Mouse (Mus musculus): Measurements from ENCODE around the gene Cst8. TPM values are rescaled to one million over a fixed set of nuclear protein-coding genes. Genes with fewer than 3 reads are reported as not detected.

Gene Cst8
- polyA plus RNA-seq, 1 experiment from 2014 or later: not detected

Other genes with a start within 250 kb of the Cst8 start
- 36.8 and 43.5 TPM in 2 replicates for gene Nxt1, start 126.2 kb upstream of the Cst8 start, polyA plus RNA-seq (2015; fragmentation: Nextera tagmentation; extraction: Ambion mirVana)
- gene Gzf1, start 117.8 kb upstream of the Cst8 start, polyA plus RNA-seq (2015; fragmentation: Nextera tagmentation; extraction: Ambion mirVana): 15.8 and 16.1 TPM in 2 replicates
- gene Napb, start 66.3 kb upstream of the Cst8 start, polyA plus RNA-seq (2015; fragmentation: Nextera tagmentation; extraction: Ambion mirVana): 92.0 and 114 TPM in 2 replicates
- gene Cstl1, start 48.4 kb upstream of the Cst8 start, polyA plus RNA-seq (2015; fragmentation: Nextera tagmentation; extraction: Ambion mirVana): not detected in 2 replicates
- gene Cst11, start 27.3 kb upstream of the Cst8 start, polyA plus RNA-seq (2015; fragmentation: Nextera tagmentation; extraction: Ambion mirVana): not detected in 2 replicates
- not detected in 2 replicates for gene 8030411F24Rik, start 16.8 kb upstream of the Cst8 start, polyA plus RNA-seq (2015; fragmentation: Nextera tagmentation; extraction: Ambion mirVana)
- not detected in 2 replicates for gene Cst12, start 9.4 kb upstream of the Cst8 start, polyA plus RNA-seq (2015; fragmentation: Nextera tagmentation; extraction: Ambion mirVana)
- not detected in 2 replicates for gene Cst13, start 21.3 kb downstream of the Cst8 start, polyA plus RNA-seq (2015; fragmentation: Nextera tagmentation; extraction: Ambion mirVana)
- gene Cst9, start 36.4 kb downstream of the Cst8 start, polyA plus RNA-seq (2015; fragmentation: Nextera tagmentation; extraction: Ambion mirVana): not detected in 2 replicates
- not detected in 2 replicates for gene 9230104L09Rik, start 66.3 kb downstream of the Cst8 start, polyA plus RNA-seq (2015; fragmentation: Nextera tagmentation; extraction: Ambion mirVana)
- 550 and 644 TPM in 2 replicates for gene Cst3, start 76.9 kb downstream of the Cst8 start, polyA plus RNA-seq (2015; fragmentation: Nextera tagmentation; extraction: Ambion mirVana)
- not detected in 2 replicates for gene Gm1330, start 204.5 kb downstream of the Cst8 start, polyA plus RNA-seq (2015; fragmentation: Nextera tagmentation; extraction: Ambion mirVana)
- not detected in 2 replicates for gene Gm10750, start 218.5 kb downstream of the Cst8 start, polyA plus RNA-seq (2015; fragmentation: Nextera tagmentation; extraction: Ambion mirVana)